Mouse (Mus musculus) layer of hippocampus, postnatal 10 days (tissue): Measurements from ENCODE around the gene B3gnt8. TPM values are rescaled to one million over a fixed set of nuclear protein-coding genes. Genes with fewer than 3 reads are reported as not detected.
A peak's percentile ranks its signal among the peaks of the same experiment; 100 is the strongest.

Source experiments
- DNase-seq, 2 experiments: peaks; one replicate each; pipeline ENCODE4 v3.0.0; 2021; ENCODE audit warnings: low spot score in 2 of 2
- total RNA-seq, 2 experiments: library from RNA; stranded (reverse); gene quantifications; 2 replicates each; pipeline ENCODE4 v1.2.3; 2021

B3gnt8 gene
- total RNA-seq, 2 experiments from 2014 or later, result 2.8 to 3.1 TPM

DNA sequence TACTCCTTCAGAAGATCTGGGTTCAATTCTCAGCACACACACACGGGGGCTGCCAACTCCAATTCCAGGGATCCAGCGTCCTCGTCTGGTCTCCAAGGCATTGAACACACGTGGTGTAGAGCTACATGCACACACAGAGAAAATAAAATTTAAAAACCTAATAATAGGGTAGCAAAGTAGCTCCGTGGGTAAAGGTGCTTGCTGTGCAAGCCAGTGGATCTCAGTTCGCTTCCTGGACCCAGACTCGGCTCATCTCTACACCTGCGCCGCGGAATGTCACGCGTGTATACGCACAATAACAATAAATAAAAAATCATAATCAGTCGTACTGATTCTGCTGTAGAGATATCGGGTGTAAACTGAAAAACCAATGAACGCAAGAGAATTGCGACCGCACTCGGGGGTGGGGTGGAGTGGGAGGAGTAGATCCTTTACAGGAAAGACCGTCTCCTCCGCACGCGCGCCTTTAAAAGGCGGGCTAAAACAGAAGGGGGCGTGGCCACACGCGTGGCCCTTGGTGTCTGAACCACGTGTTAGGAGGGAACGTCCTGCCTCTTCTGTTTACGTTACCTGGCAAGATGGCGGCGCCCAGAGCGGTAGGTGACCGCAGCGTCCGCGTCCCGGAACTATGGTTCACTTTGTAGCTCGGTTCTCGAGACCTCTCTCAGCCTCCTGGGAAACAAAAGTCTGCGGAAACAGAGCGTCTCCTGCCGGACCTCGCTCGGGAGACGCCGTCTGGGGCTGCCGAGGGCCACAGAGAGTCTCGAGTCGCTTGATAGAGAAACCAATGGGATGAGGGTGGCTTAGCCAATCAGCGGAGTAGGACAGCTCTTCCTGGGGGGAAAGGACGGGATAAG is 7.4 kb upstream of the B3gnt8 start, which contains the start of gene Dmac2:
TSS of gene Dmac2 (plus strand) at position 550 of the 857 bp plus-strand sequence.
- peak; percentile 89 to 91 for DNase-seq

- DNase-seq, result no peak
These were observed 6.8 kb upstream of the B3gnt8 start for GRCm38 (mm10) chr7:25619722-25619991.

DNA sequence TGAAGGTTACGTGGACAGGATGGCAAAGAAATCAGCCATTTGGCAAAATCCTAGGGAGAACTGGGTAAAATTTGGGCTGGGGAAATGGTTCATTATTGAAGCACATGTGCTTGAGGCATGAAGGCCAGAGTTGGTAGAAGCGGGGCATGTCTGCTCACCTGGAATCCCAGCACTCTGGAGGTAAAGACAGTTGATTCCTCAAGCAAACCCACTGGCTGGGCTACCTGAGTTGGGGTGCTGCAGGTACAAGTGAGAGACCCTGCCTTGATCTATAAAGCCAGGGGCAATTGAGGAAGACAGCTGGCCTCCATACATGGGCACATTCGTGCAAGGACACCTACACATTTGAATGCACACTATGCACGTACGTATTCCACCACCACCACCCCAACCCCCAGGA is 6.4 kb upstream of the B3gnt8 start:
- DNase-seq, result no peak

DNA sequence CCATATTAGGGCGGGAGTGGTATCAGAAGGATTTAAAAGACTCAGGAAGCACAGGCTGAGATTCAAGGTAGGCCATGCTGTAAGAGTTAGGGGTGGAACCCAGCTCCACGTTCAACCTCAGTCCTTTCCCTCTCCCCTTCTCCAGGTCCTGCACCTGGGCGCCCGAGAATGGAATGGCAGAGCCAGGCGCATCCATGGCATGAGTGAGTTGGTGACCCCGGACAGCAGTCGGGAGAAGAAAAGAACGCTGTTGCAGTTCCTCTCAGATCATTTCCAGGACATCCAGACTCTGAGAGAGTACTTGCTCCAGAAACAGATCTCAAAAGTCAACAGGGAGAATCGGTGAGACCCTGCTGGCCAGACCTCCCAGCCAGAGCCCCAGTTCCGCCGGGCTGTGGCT is 5.7 kb upstream of the B3gnt8 start:
- DNase-seq, result no peak

DNA sequence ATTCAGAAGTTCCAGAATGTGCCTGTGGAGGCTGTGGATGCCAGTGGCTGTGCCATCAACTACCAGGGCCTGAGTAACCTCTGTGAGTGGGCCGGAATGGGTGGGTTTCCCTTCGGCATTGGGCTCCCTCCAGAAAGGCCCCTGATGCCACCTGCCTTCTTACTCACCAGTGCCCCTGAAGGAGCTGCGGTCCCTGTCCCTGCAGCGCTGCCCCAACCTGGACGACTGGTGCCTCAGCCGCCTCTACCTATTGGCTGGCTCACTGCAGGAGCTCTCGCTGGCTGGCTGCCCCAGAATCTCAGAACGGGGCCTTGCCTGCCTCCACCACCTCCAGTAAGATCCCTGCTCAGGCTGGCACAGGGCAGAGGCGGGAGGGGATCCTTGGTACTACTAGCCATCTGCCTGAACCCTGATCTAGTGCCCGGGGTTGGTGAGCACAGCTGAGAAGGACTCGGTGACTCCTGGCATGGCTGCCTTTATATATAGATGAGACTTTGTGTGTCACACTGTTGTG is 2.5 kb upstream of the B3gnt8 start:
- DNase-seq, result no peak

- DNase-seq, result no peak
These were observed 1.6 kb upstream of the B3gnt8 start for GRCm38 (mm10) chr7:25624851-25625250.

DNA sequence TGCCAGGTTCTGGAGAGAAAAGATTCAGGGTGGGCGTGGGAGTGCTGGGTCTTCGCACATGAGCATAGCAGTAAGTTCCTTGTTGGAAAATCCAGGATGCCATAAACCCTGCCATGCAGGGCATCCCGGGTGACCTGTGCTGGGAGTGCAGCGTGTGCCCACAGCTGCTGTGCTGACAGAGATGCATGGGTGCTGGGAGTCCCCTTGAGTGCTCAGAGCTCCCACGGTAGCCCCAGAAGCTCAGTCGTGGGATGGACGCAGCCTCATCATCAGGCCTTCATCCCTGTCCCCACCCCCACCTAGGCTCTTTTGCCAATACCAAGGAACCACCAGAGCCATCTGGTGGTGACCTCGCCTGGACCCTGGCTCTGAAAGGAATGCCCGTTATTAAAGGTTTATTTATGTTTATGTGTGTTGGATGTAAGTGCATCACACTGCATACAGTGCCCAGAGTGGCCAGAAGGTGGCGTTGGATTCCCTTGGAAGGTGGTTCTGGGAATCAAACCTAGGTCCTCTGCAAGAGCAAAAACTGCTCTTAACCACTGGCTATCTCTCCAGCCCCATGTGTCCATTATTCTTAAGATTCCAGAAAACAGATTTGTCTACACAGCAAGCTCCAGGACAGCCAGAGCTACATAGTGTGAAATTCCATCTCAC is 732 bp upstream of the B3gnt8 start:
- DNase-seq, result no peak

- DNase-seq, result no peak
These were observed 1.2 kb downstream of the B3gnt8 start for GRCm38 (mm10) chr7:25627431-25628322.

GRCm38 (mm10) chr7:25628323-25628620 is 1.8 kb downstream of the B3gnt8 start:
- DNase-seq, result no peak

GRCm38 (mm10) chr7:25632679-25633078 is 6.2 kb downstream of the B3gnt8 start:
- DNase-seq, result no peak

GRCm38 (mm10) chr7:25636373-25636772 is 9.9 kb downstream of the B3gnt8 start:
- no peak for DNase-seq

DNA sequence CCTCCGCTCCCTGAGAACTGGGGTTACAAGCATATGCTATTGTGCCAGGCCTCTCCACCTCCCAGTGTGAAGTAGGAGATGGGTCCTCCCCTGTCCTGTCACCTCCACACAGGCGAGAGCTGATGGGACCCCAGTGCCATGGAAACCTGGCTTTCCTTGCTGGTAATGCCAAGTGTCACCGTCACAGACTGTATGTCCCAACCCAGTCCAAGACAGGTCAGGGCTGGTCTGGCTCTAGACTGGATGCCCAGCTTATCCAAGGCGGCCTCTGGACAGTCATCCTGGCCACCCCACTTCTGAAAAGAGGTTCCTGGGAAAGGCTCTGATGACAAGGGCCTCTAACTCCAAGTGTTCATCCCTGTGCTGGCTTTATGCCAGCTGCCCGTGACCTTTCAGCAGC is 10.6 kb downstream of the B3gnt8 start:
- DNase-seq, result no peak

- DNase-seq, result no peak
These were observed 13.3 kb downstream of the B3gnt8 start for GRCm38 (mm10) chr7:25639754-25640153.

DNA sequence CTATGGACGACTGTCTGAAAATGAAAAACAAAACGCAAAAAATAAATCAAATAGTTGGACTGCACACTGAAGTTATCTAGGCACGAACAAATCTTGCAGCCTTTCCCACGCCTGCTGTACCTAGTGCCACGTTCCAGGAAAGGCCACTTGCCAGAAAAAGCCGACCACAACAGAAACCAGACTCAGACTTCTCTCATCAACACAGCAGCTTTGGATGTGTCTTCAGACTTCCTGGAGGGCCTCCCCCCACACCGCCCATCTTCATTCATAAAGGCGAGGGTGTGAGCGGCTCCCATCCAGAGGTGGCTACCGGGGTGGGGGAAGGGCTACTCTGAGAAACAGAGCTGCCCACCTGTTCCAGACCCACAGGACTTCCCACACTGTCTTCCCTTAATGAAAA is 17.7 kb downstream of the B3gnt8 start:
- DNase-seq, result no peak

DNA sequence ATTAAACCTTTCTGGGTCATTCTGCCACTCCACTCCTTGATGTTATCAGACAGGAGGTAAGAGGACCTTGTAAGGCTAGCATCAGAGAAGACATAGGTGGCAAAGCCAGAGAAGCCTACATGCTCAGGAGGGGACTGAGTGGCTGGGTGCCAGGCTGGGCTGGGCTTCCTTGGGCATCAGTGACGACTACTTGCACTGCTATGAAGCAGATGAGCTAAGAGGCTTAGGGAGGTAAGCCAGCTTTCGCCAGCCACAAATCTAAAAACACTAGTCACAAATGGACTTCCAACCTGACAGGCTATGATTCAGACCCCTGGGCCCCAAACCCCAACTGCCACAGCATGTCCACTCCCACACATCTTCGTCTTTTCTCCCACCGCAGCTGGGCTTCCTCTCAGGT is 18.2 kb downstream of the B3gnt8 start:
- DNase-seq, result no peak

DNA sequence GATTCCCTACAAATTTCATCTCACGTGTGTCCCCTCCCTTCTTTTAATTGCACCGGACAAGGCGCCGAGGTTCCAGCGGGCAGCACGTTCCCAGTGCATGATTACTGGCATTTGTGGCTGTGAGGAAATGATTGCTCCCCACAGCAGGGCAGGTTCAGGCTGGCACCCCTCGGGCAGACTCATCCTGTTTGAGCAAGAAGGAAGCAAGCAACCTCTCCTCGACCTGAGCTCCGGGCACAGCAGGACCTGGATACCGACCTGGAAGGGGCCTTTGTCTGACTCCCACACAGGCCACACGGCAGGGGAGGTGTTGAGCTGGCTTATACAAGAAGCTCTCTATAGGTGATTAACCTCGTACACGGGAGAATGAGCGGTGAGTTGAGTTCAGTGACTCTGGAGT is 18.6 kb downstream of the B3gnt8 start:
- no peak for DNase-seq

GRCm38 (mm10) chr7:25647574-25648123 is 21.2 kb downstream of the B3gnt8 start:
- DNase-seq, result no peak

- no peak for DNase-seq
These were observed 23.4 kb downstream of the B3gnt8 start for GRCm38 (mm10) chr7:25649839-25650238.

GRCm38 (mm10) chr7:25651281-25651680 is 24.8 kb downstream of the B3gnt8 start:
- DNase-seq, result no peak

DNA sequence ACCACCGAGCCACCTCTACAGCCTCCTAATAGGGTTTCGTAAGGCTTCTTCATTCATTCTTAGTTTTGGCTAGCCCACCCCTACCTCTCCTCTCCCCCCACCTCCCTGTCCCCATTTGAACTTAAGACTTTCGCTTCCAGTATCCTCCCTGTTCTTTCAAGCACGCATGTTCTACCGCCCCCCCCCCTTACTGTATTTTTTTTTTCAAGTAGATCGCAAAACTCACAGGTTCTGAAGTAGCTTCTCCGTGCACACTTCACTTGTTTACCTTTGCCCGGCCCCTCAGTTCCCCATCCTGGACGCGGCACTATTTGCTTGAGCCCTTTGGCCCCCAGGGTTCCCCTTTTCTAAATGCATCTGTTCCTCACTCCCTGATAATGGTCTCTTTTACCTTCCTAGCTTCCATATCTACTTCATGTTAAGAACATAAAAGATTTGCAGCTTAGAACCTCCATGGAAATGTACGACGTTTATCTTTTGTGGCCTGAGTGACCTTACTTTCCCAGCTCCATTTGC is 25.8 kb downstream of the B3gnt8 start:
- no peak for DNase-seq
